Mouse (Mus musculus) spleen, postnatal 36 days (tissue): ENCODE measurements at regions not wholly inside any gene's neighbourhood (a gene's known extent, or its start where the extent isn't known, plus 50 kb on each side); places are given as distances from the start of the nearest gene placed in this dataset.

ENCODE experiments used
- DNase-seq, 2 experiments: peaks; one replicate each; pipeline ENCODE4 v3.0.0; 2022; ENCODE audit warnings: low spot score in 2 of 2, mixed read lengths in 1 of 2

DNA sequence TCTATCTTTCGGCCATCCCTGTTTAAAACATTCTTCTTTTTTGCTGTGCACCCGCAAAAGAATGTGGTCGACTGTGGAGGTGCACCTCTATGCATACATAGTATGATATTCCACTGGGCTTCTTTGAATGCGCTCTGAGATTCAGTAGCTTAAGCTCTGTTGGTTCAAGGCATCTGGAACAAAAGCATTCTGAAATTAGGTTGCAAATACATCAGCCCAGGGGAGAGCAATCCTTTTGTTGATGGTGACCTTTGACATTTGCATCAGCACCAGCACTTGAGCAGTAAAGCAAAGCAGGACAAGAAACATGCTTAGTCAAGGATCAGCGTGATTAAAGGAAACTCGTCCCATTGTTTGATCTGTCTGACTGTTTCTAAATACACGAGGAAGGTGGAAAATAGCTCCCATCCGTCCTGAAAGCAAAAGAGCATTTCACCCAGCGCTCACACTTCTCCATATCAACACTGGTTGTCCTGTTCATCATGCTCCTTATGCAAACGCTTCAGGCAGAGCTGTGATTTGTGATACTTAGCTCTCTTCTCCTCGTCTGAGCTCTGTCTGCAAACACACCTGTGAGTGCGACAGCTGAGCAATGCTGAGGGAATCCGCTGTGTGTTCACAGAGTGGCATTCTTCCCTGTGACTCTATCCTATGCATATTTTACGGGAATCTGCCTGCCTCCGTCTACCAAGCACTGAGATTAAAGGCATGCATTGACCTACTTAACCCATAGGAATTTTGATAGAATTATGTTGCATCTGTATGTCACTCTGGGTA, 67.4 kb upstream of the Dkk2 start:
- DNase-seq: no peak

- no peak for DNase-seq
Observed at GRCm38 (mm10) chr3:132018505-132018904, 66.6 kb upstream of the Dkk2 start.

- no peak for DNase-seq
Observed at GRCm38 (mm10) chr3:132022032-132022431, 63.1 kb upstream of the Dkk2 start.

- DNase-seq: no peak
Observed at GRCm38 (mm10) chr3:132023342-132023741, 61.8 kb upstream of the Dkk2 start.

DNA sequence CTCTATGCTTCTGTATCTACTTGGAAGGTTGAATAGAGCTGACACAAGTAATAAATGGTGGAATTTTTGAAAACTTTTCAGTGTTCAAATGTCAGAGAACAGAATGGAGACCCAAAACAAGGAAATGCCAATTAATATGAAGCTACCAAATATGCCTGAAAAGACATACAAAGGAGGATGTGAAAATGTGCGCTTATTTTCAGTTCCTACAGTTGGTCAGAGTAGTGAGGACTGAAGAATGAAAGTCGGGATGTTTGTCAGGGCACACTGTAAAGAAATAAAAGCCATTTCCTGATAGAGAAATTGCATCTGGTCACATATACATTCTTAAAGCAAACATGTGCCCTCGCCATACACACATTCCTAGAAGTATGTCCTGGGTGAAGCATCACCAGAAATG, 56.0 kb upstream of the Dkk2 start:
- no peak for DNase-seq

GRCm38 (mm10) chr3:132033078-132033713, 51.9 kb upstream of the Dkk2 start:
- no peak for DNase-seq

DNA sequence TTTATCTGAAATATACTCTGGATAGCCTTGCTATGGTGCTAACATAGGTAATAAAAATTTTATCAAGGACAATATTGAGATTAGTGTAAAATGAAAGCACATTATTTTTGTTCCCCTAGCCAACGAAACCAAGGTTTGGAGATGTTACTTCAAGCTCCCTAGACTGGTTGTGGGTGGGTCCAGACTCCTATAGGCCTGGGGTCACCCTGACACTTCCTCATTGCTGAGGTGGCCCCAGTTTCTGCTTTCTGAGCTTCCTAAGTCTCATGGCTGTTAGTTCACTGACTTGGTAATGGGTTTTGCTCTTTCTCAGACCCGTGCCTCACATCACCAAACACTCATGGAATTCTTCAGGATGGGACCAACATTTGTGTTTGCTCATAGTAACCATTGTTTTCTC, 49.9 kb upstream of the Dkk2 start:
- DNase-seq: peak; percentile 2 to 6
